Mouse (Mus musculus) megakaryocyte, embryonic 14.5 days (primary cell): ENCODE data around the gene Esp18. TPM values are rescaled to one million over a fixed set of nuclear protein-coding genes. Genes with fewer than 3 reads are reported as not detected.

ENCODE experiments used
- H3K27me3 ChIP-seq: replicated peaks from 2 replicates; pipeline ENCODE3; 2012; ENCODE audit warnings: inconsistent platforms
- H3K36me3 ChIP-seq: replicated peaks from 2 replicates; pipeline ENCODE3; 2012; ENCODE audit warnings: low read length, inconsistent platforms, mixed read lengths
- H3K4me1 ChIP-seq: 2 replicates; pipeline ENCODE4 v1.6.1; 2012; ENCODE audit warnings: inconsistent platforms
- H3K4me3 ChIP-seq: replicated peaks from 2 replicates; pipeline ENCODE3; 2012; ENCODE audit warnings: moderate library complexity, mild to moderate bottlenecking, inconsistent platforms
- H3K9me3 ChIP-seq: 2 replicates; pipeline ENCODE4 v1.6.1; 2012; ENCODE audit warnings: inconsistent platforms
- FLI1 ChIP-seq: IDR thresholded peaks from 2 replicates; pipeline ENCODE4 v1.6.1; 2012; ENCODE audit warnings: low read length, inconsistent platforms, mixed read lengths
- GATA1 ChIP-seq: IDR thresholded peaks from 3 replicates; pipeline ENCODE4 v1.6.1; 2012; ENCODE audit warnings: mixed read lengths, low read length, inconsistent platforms, borderline replicate concordance
- polyA plus RNA-seq: library from polyadenylated mRNA; stranded (reverse); fragments of >175 nt; gene quantifications from 2 replicates; pipeline ENCODE4 v1.2.3, GENCODE M21; 2012; ENCODE audit warnings: low replicate concordance; ENCODE audit not compliant: insufficient read depth

Esp18 gene
- not detected in 2 replicates for polyA plus RNA-seq

DNA sequence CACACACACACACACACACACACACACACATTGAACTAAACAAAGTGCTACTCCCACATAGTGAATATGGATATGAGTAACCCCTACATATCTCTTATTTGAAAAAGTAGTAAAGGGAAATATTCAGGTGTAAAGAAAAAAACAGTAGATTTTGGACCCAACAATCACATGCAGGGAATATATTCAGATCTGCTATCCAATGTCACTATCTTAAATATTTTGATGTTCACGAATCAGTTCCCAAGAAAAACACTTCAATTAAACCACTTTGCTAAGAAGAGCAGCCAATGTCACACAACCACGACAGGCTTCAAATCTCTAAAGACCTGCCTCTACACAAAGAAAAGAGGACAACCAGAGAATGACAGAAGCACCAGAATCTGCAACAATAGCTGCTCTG is at the start of gene Esp18:
Gene Esp18, plus strand, starts transcription at position 301 of the 400 bp plus-strand sequence.
- H3K27me3 ChIP-seq = no peaks in the 10 kb centered on the region
- H3K4me3 ChIP-seq = no peak within 1 kb of the TSS
- no peaks in the 10 kb centered on the region for H3K9me3 ChIP-seq
- H3K36me3 ChIP-seq = no peaks in the 10 kb centered on the region
- TF ChIP-seq FLI1 (no peak), GATA1 (no peak)
- no peaks in the 10 kb centered on the region for H3K4me1 ChIP-seq

DNA sequence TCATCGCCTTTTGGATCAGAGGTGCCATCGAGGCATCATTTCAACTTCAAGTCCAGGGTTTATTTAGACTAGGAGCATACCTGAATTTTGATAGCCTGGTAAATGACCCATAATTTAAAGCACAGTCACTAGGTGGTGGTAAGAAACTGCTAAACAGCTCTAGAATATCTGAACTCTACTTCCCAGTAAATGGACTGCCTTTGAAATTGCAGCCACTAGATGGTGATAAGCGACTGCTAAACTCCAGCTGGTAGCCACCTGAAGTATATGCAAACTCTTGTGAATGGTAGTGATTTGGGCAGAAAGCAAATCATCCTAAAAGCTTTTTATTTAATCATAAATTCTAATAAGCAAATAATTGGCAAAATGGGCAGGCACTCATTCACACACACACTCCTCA is 42.8 kb upstream of the Esp18 start:
- H3K4me3 ChIP-seq = no peak overlapping the region

More for the DNA sequence above, 42.8 kb upstream of the Esp18 start:
- Histone ChIP-seq H3K36me3 (no peaks in the 10 kb centered on the region), H3K27me3 (no peaks in the 10 kb centered on the region), H3K4me1 (no peaks in the 10 kb centered on the region), H3K9me3 (no peaks in the 10 kb centered on the region)
- TF ChIP-seq FLI1 = no peak
- no peak for TF ChIP-seq GATA1

Other genes with a start within 250 kb of the Esp18 start
- gene Esp16, start 129.8 kb downstream of the Esp18 start, polyA plus RNA-seq = not detected in 2 replicates
- not detected in 2 replicates for gene Esp15, start 234.6 kb downstream of the Esp18 start, polyA plus RNA-seq